Mouse (Mus musculus) cerebellum, postnatal 4 days (tissue): ENCODE data around the gene Sos2.
A peak's percentile ranks its signal among the peaks of the same experiment; 100 is the strongest.
"Not testable (repeated sequence)": the region's sequence is repeated elsewhere in the genome, so short reads cannot be mapped to it uniquely, and the experiment has no call there.

Experiments used
- DNase-seq, 2 experiments: peaks; one replicate each; pipeline ENCODE4 v3.0.0; 2022; ENCODE audit warnings: low spot score in 2 of 2, mixed read lengths in 1 of 2

Gene Sos2

DNA sequence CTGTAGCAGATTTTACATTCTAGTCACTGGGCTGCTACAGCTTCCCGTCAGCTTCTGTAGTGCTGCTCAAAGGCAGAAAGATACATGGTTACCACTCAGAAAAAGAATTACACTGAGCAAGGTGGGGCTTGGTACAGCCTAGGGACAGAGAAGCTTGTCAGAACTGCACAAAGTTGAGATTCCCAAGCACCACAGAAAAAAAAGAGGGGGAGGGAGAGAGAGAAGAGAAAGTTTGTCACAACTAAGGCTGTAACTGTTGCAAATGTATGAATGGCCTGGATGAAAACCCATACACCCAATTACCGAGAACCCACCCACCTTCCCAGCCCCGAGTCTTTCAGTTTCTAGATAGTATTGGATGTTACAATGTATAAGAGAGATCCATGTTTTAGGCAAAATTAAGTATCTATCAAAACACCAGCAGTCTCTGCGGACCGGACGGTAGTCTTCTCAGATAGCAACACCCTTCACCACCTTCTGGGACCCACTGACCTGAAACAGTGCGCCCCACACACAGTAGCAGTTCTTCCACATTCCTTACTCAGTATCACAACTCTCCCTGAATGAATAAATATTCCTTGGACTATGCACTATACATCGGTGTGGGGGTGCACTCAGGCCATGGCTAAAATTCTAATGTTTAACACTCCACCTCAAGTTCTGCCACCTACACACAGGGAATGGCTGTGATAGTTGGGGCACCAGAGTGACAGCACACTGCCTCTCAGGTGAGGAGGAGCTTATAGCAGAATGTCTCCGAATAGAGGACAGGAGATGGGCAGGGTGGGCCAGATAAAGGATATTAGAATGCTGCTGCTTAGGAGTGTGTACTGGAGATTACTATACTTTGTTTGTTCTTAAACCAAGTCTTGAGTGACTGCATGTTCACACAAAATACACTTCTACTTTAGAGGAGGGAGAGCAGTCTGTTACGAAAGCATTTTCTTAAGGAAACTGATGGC lies 6.8 kb downstream of the Sos2 start:
- DNase-seq, result no peak

DNA sequence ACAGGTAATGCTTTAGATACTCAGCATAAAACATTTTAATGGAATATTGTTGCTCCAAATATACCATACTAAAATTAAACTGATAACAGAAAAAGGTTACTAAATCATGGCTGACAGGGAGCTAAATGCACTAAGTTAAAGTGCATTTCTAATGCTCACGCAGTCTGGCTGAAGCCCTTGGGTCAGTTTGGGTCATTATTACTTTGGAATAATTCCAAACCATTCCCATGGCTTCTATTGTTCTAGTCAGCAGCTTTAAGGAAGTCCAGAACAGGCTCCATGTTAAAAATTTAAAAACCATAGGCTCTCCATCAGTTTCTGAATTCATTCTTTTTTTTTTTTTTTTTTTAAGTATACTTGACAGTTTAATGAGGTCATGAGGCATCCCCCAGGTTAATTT lies 7.5 kb downstream of the Sos2 start:
- no peak for DNase-seq

- no peak for DNase-seq
Observed at GRCm38 (mm10) chr12:69666721-69667120, 14.9 kb downstream of the Sos2 start.

- no peak for DNase-seq
Observed at GRCm38 (mm10) chr12:69661658-69662057, 20.0 kb downstream of the Sos2 start.

- DNase-seq, result not testable (repeated sequence)
Observed at GRCm38 (mm10) chr12:69653973-69654372, 27.7 kb downstream of the Sos2 start.

DNA sequence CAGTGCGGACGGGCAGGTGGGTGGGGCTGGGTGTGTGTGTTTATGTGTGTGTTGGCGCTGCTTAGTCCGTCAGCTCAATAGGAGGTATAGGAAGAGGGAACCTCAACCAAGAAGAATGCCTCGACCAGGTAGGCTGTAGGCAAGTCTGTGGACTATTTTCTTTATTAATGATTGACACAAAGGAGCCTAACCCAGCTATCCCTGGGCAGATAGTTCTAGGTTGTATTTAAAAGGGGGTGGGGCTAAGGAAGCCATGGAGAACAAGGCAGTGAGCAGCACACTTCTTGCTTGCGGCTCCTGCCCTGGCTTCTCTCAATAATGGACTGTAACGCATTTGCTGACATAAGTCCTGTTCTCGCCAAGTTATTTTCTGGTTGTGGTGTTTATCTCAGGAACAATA lies 32.1 kb downstream of the Sos2 start:
- DNase-seq, result no peak

- no peak for DNase-seq
Observed at GRCm38 (mm10) chr12:69645821-69646616, 35.6 kb downstream of the Sos2 start.

- no peak for DNase-seq
Observed at GRCm38 (mm10) chr12:69644877-69645276, 36.8 kb downstream of the Sos2 start.

DNA sequence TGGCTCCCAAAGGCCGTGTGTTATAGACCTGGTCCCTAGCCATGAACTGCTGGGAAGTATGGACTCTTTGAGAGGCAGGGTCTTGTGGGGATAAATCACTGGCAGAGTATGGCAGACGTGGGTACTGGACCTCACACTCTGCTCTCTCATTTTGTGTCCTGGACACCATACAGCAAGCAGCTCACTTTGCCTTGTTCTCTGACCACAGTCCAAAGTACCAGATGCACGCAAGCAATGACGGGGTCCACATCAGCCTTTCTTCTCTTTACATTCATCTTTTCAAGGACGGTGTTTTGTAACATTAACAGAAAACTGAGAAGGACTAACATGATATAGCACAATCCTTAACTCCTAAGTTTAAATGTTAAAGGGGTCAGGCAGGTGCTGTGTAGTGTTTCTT lies 38.8 kb downstream of the Sos2 start:
- no peak for DNase-seq

GRCm38 (mm10) chr12:69634761-69635160 lies 46.9 kb downstream of the Sos2 start:
- DNase-seq, result peak in 1 of 2 experiments; percentile 18

GRCm38 (mm10) chr12:69618590-69618989 lies 63.1 kb downstream of the Sos2 start:
- DNase-seq, result not testable (repeated sequence)

DNA sequence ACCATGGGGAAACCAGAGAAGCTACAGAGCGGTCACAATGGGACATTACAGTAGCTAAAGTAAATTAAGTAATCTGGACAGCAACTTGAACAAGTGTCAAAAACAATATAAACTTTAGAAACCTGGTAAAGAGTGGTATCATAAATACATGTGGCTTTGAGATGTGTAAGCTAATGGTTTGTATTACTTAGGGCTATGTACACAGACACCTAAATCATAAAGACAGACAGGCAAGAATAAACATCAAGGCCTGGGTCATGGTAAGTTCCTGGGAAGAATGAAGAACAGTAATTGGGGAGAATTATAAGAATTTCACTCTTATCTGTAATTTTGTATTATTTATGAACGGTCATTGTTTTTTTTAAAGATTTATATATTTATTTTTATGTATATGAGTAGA lies 77.3 kb downstream of the Sos2 start:
- DNase-seq, result no peak

GRCm38 (mm10) chr12:69597446-69597845 lies 84.2 kb downstream of the Sos2 start:
- no peak for DNase-seq

DNA sequence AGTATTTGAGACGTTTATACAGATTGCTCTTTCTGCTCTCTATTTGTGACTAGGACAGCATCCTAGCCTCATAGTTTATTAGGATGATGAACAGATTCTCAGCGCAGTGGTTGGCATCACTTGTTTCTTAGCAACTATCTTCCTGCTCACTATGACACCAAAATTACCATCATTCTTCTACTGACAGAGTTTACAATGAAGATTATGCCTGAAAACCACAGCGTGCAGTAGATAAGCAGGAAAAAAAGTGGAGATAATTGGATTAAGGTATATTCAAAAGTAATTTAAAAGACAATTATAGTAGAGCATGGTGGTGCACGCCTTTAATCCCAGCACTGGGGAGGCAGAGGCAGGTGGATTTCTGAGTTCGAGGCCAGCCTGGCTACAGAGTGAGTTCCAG lies 88.5 kb downstream of the Sos2 start:
- no peak for DNase-seq

DNA sequence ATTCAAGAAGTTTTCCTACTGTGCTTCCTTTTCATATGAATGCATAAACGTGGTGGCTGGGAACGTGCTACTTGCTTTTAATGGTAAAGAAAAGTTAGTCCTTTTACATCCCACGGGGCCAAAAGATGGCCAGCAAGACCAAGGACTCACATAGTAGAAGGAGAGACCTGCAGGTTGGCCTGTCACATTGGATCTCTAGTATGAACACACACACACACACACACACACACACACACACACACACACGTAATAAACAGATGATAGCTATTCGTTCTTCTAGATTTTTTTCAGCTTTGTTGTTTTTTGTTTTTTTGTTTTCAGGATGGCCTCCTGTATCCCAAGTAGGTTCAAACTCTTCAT lies 98.4 kb downstream of the Sos2 start:
- DNase-seq, result no peak

DNA sequence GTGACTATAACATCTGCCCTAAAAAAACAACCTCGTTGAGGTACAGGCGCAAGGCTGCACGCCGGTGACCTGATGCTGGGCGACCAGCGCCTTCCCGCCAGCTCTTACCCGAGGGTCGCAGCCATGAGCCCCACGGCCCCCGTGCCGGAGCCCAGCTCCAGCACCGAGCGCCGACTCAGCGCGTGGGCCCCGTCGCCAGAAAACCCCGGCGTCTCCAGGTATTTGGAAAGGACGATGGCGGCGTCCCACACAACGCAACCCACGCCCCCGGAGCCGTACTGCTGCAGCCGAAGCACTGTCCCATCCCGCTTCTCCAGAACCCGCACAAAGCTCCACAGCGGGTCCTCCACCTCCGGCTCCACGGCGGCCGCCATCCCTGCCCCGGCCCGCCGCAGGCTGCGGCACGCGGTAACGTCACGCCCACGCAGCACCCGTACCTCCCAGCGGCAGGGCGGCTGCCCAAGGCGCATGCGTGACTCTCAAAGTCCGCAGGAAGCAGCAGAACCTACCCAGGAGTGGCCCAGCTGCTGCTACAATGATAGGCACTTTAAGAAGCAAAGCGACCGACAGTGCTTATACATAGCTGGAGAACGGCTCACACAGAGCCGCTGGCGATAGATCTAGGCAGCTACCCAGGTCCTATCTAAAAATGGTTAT lies 98.9 kb downstream of the Sos2 start, which contains the start of gene Vcpkmt:
Gene Vcpkmt (minus strand): TSS at position 416 of the 657 bp plus-strand sequence.
- DNase-seq, result peak; percentile 67 to 83

DNA sequence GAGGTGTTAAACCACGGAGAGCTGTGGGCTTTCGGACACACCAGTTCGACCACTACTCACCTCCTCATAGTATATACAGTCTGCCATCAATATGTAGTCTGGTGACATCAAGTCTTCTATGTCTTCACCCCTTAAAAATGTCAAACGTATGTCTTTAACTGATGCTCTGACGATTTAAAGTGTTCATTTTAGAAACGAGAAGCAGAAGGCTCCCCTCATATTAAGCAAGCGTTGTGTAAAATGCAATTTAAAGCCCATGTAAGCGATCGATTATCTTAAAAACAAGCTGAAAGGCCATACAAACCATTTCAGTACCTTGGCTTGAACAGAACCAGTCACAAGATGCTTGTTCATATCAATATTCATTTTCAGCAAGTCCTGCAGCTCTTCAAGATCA lies 99.4 kb downstream of the Sos2 start:
- no peak for DNase-seq

- DNase-seq, result no peak
Observed at GRCm38 (mm10) chr12:69579623-69580022, 102.0 kb downstream of the Sos2 start.

GRCm38 (mm10) chr12:69576120-69576627 lies 105.5 kb downstream of the Sos2 start:
- DNase-seq, result no peak

GRCm38 (mm10) chr12:69573916-69574881 lies 107.5 kb downstream of the Sos2 start:
- peak; percentile 61 to 82 for DNase-seq

GRCm38 (mm10) chr12:69573271-69573670 lies 108.4 kb downstream of the Sos2 start:
- no peak for DNase-seq
